Mouse (Mus musculus): Measurements from ENCODE around the gene Rnf10. TPM values are rescaled to one million over a fixed set of nuclear protein-coding genes. Genes with fewer than 3 reads are reported as not detected.

The Rnf10 gene
- polyA plus RNA-seq, 2 experiments, result 86.7 to 163 TPM

DNA sequence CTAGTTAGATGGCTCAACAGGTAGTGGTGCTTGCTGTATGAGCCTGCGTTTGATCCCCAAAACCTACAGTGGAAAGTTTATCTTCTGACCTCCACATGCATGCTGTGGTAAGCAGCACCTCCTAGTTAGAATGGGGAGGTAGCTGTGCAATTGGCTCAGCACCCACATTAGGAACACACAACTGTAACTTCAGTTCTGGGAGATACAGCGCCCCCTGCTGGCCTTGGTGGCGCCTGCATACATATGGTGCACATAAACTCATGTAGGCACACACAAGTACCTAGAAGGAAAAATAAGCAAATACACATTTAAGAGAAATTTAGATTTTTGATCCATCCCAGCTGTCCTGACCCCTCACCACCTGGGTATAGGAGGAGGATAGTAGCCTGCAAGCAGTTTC, 50.2 kb downstream of the Rnf10 start:
- DNase-seq (ENCODE audit: low spot score) (no peak), ATAC-seq (ENCODE audit: low FRiP score, low read depth) (no peak)
- H3K36me3 ChIP-seq (ENCODE audit: control insufficient read depth, insufficient read depth, low read length), result no peaks in the 10 kb centered on the region
- H3K4me3 ChIP-seq (replicated peaks; ENCODE audit: low read length), result no peak overlapping the region
- no peak overlapping the region for H3K9ac ChIP-seq (ENCODE audit: low read depth, low read length, severe bottlenecking)
- peaks cover 4% of the 10 kb centered on the region; the same call in 1 of the 2 replicates for H3K4me1 ChIP-seq (ENCODE audit: control insufficient read depth, insufficient read depth, low read length)
- no peak for TF ChIP-seq POLR2A (IDR thresholded peaks at IDR 0.05; ENCODE audit: borderline replicate concordance, extremely low read depth, insufficient read depth, insufficient read length)
- no peak overlapping the region for H3K4me2 ChIP-seq (replicated peaks; ENCODE audit: low read depth, low read length, severe bottlenecking)
- H3K27me3 ChIP-seq (ENCODE audit: control insufficient read depth, insufficient read depth, low read length), result no peaks in the 10 kb centered on the region
- no peaks in the 10 kb centered on the region for H3K9me3 ChIP-seq (ENCODE audit: control insufficient read depth, low read length)
- H3K27ac ChIP-seq (replicated peaks; ENCODE audit: low read depth, low read length), result no peak overlapping the region
- 69% methylated on average over 3 of the region's 3 CpGs for WGBS

DNA sequence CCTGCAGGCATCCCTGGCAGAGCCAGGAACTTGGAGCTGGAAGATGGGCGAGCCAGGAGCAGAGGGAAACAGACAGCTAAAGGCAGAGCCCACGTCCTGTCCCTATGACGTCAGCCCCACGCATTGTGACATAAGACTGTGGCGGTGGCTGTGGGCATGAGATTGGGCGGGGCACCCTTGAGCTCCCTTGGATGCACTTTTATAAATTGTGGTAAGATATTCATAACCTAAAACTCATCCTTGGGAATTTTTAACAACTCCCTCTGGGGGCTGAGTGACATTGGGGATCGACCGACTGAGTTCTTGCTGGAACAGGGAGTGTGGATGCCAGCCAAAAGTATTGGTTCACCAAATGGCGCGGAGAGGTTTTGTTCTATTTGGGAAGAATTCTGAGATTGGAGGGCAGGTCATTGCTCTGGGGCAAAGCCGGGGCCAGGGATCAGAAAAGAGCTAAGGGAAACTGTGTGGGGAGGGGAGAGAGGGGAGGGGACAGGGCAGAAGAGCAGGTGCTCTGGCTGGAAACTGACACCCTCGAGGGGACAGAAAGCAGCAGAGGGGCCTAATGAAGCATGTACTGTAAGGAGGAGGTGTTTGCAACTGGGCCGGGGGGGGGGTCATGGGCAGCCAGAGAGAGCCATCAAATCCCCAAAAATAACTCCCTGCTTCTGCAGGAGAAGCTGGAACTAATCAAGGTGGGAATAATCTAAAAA, 51.6 kb downstream of the Rnf10 start:
- Histone ChIP-seq H3K27ac (replicated peaks; ENCODE audit: low read depth, low read length) (no peak overlapping the region), H3K27me3 (ENCODE audit: control insufficient read depth, insufficient read depth, low read length) (no peaks in the 10 kb centered on the region), H3K4me1 (ENCODE audit: control insufficient read depth, insufficient read depth, low read length) (peaks cover 4% of the 10 kb centered on the region; the same call in 1 of the 2 replicates), H3K9me3 (ENCODE audit: control insufficient read depth, low read length) (no peaks in the 10 kb centered on the region), H3K36me3 (ENCODE audit: control insufficient read depth, insufficient read depth, low read length) (no peaks in the 10 kb centered on the region), H3K4me3 (replicated peaks; ENCODE audit: low read length) (no peak overlapping the region), H3K9ac (ENCODE audit: low read depth, low read length, severe bottlenecking) (no peak overlapping the region), H3K4me2 (replicated peaks; ENCODE audit: low read depth, low read length, severe bottlenecking) (no peak overlapping the region)
- WGBS, result 31% methylated on average over 13 of the region's 13 CpGs
- ATAC-seq (ENCODE audit: low FRiP score, low read depth) (0 out of 2 replicates have a peak, but pooled peaks have one; percentile 53), DNase-seq (ENCODE audit: low spot score) (no peak)
- TF ChIP-seq POLR2A (IDR thresholded peaks at IDR 0.05; ENCODE audit: borderline replicate concordance, extremely low read depth, insufficient read depth, insufficient read length), result no peak

DNA sequence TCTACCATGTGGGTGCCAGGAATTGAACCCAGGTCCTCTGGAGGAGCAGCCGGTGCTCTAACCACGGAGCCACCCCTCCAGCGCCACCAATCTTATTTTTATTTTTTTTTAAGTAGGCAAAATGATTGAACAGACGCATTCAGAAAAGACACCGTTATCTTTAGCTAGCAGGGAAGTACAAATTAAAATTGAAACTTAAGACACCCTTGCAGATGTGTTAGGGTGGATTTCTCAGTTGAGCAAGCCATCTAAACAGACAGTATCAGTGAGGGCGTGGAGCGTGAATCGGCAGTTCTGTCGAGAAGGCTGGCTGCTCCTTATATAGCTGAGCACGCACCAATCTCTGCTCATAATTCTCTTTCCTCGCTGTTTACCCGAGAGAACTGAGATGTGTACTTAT, 54.7 kb downstream of the Rnf10 start:
- H3K4me3 ChIP-seq (replicated peaks; ENCODE audit: low read length), result no peak overlapping the region
- H3K9ac ChIP-seq (ENCODE audit: low read depth, low read length, severe bottlenecking), result no peak overlapping the region
- DNase-seq (ENCODE audit: low spot score) (no peak), ATAC-seq (ENCODE audit: low FRiP score, low read depth) (no peak)
- no peak for TF ChIP-seq POLR2A (IDR thresholded peaks at IDR 0.05; ENCODE audit: borderline replicate concordance, extremely low read depth, insufficient read depth, insufficient read length)
- no peaks in the 10 kb centered on the region for H3K4me1 ChIP-seq (ENCODE audit: control insufficient read depth, insufficient read depth, low read length)
- H3K27me3 ChIP-seq (ENCODE audit: control insufficient read depth, insufficient read depth, low read length), result no peaks in the 10 kb centered on the region
- no peaks in the 10 kb centered on the region for H3K36me3 ChIP-seq (ENCODE audit: control insufficient read depth, insufficient read depth, low read length)
- H3K27ac ChIP-seq (replicated peaks; ENCODE audit: low read depth, low read length), result no peak overlapping the region
- H3K4me2 ChIP-seq (replicated peaks; ENCODE audit: low read depth, low read length, severe bottlenecking), result no peak overlapping the region
- WGBS, result 91% methylated on average over 12 of the region's 12 CpGs
- H3K9me3 ChIP-seq (ENCODE audit: control insufficient read depth, low read length), result no peaks in the 10 kb centered on the region

DNA sequence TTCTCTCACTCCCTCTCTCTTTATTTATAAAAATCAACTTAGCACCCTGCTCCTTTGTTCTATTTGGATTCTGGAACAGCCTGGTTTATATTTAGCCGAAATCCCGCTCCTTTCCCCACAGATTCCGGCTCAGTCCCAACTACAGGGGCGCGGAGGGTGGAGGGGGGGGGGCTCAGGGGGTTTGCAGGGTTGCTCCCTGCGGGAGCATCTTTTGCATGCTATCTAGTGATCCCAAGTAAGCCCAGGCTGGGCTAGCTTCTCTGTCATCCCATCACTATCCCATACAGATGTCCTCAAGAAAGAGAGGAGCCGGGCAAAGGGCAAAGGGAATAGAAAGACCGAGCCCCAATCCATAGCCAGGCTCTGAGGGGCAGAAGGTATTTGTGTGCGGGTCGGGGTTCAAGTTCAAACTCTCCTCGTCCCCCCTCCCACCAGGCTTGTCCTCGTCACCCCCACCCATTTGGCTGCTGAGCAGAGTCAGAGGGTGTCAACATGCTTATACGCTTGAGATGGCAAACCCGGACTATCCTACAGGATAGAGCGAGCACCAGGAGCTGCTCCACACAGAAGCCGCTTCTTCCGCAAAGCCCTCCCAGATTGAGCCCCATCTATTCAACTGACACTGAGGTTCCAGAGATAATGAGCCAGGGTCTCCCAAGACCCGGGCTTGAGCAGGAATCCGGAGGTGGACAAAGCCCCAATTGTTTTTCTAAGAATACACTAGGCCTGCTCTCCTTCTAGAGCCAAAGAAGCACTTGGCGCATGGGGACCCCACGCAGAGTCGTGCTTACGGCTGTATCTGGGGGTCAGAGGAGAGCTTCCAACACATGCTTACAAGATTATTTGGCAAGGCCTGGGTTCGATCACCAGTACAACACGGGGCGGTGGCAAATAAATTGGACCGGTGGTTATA, 57.2 kb downstream of the Rnf10 start:
- H3K27ac ChIP-seq (replicated peaks; ENCODE audit: low read depth, low read length), result no peak overlapping the region
- 26% methylated on average over 27 of the region's 27 CpGs for WGBS
- peak overlapping the region; percentile 56; the same call in 1 of the 2 replicates for H3K9ac ChIP-seq (ENCODE audit: low read depth, low read length, severe bottlenecking)
- DNase-seq (ENCODE audit: low spot score), result no peak
- TF ChIP-seq POLR2A (IDR thresholded peaks at IDR 0.05; ENCODE audit: borderline replicate concordance, extremely low read depth, insufficient read depth, insufficient read length), result no peak
- ATAC-seq (ENCODE audit: low FRiP score, low read depth), result no peak; the same call in 1 of the 2 replicates
- peak overlapping the region; percentile 74 for H3K4me2 ChIP-seq (replicated peaks; ENCODE audit: low read depth, low read length, severe bottlenecking)
- peak overlapping the region; percentile 41 for H3K4me3 ChIP-seq (replicated peaks; ENCODE audit: low read length)
- H3K27me3 ChIP-seq (ENCODE audit: control insufficient read depth, insufficient read depth, low read length), result no peaks in the 10 kb centered on the region
- no peaks in the 10 kb centered on the region for H3K36me3 ChIP-seq (ENCODE audit: control insufficient read depth, insufficient read depth, low read length)
- no peaks in the 10 kb centered on the region for H3K4me1 ChIP-seq (ENCODE audit: control insufficient read depth, insufficient read depth, low read length)
- H3K9me3 ChIP-seq (ENCODE audit: control insufficient read depth, low read length), result no peaks in the 10 kb centered on the region

DNA sequence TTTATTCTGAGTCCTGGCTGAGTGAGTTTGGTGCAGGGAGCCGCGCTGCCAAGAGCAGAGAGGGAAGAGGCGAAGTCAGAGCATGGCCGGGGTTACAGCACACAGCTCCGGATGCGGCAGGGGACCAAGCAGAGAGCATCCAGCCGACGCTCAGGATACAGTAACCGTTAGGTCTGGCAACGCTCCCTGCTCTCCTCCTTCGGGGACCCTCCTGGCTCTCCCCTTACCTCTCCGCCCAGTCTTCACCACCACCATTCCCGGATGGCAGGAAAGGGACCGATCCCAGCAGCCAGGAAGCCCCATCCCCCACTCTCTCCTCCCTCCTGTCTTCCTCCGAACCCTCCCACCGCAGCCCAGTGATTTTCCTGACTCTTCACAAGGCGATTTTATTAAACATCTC, 57.8 kb downstream of the Rnf10 start:
- 0% methylated on average over 17 of the region's 17 CpGs for WGBS
- no peaks in the 10 kb centered on the region for H3K4me1 ChIP-seq (ENCODE audit: control insufficient read depth, insufficient read depth, low read length)
- H3K27ac ChIP-seq (replicated peaks; ENCODE audit: low read depth, low read length), result no peak overlapping the region
- H3K4me2 ChIP-seq (replicated peaks; ENCODE audit: low read depth, low read length, severe bottlenecking), result peak overlapping the region; percentile 74
- no peaks in the 10 kb centered on the region for H3K27me3 ChIP-seq (ENCODE audit: control insufficient read depth, insufficient read depth, low read length)
- no peaks in the 10 kb centered on the region for H3K9me3 ChIP-seq (ENCODE audit: control insufficient read depth, low read length)
- ATAC-seq (ENCODE audit: low FRiP score, low read depth) (peak; percentile 57; the same call in 1 of the 2 replicates), DNase-seq (ENCODE audit: low spot score) (peak; percentile 55)
- TF ChIP-seq POLR2A (IDR thresholded peaks at IDR 0.05; ENCODE audit: borderline replicate concordance, extremely low read depth, insufficient read depth, insufficient read length), result peak; percentile 60; the same call in 1 of the 2 replicates
- H3K4me3 ChIP-seq (replicated peaks; ENCODE audit: low read length), result peak overlapping the region; percentile 41
- peak overlapping the region; percentile 56 for H3K9ac ChIP-seq (ENCODE audit: low read depth, low read length, severe bottlenecking)
- no peaks in the 10 kb centered on the region for H3K36me3 ChIP-seq (ENCODE audit: control insufficient read depth, insufficient read depth, low read length)
